Mouse (Mus musculus) layer of hippocampus, adult 2 months (tissue): ENCODE measurements around the gene Pwwp2b. TPM values are rescaled to one million over a fixed set of nuclear protein-coding genes. Genes with fewer than 3 reads are reported as not detected.
A peak's percentile ranks its signal among the peaks of the same experiment; 100 is the strongest.

Experiments used
- DNase-seq, 2 experiments: peaks; one replicate each; pipeline ENCODE4 v3.0.0; 2022; ENCODE audit warnings: low spot score in 2 of 2
- H3K27ac ChIP-seq: fragments of 200-600 bp; 2 replicates; pipeline ENCODE4 v1.8.1; 2022
- H3K4me3 ChIP-seq: fragments of 200-600 bp; 2 replicates; pipeline ENCODE4 v1.8.1; 2022; ENCODE audit warnings: mild to moderate bottlenecking
- CTCF ChIP-seq: fragments of 200-600 bp; conservative IDR thresholded peaks from 2 replicates; pipeline ENCODE4 v1.8.1; 2022; ENCODE audit warnings: antibody characterized with exemption, mild to moderate bottlenecking, moderate library complexity
- total RNA-seq, 2 experiments: library from RNA; stranded (reverse); gene quantifications; 2 replicates each; pipeline ENCODE4 v1.2.3; 2021

Pwwp2b gene
- total RNA-seq, 2 experiments from 2014 or later = 35.0 to 37.6 TPM

- H3K27ac ChIP-seq = no peak overlapping the region
- no peak overlapping the region for H3K4me3 ChIP-seq
- DNase-seq = no peak
- TF ChIP-seq CTCF = no peak
Measured at GRCm38 (mm10) chr7:139300423-139300822, 52.1 kb downstream of the Pwwp2b start.

DNA sequence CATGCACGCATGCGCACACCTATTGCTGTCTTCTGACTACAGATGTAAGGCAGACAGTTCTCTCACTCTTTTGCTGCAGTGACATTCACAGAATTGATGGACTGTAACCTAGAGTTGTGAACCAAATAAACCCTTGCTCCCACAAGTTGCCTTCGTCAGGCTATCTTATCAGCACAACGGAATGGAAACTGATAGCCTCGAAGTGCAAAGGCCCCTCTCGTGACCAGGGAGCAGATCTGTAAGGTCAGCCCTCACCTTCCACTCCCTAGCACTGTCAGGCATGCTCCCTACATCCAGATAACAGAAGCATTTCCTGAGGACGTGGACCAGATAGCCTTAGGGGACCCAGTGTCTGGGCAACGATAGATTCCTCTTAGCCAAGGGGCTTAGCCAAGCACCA is 53.2 kb downstream of the Pwwp2b start:
- DNase-seq = no peak
- H3K27ac ChIP-seq = no peak overlapping the region
- H3K4me3 ChIP-seq = no peak overlapping the region
- TF ChIP-seq CTCF = no peak

GRCm38 (mm10) chr7:139302314-139302713 is 54.0 kb downstream of the Pwwp2b start:
- TF ChIP-seq CTCF = no peak
- DNase-seq = no peak
- Histone ChIP-seq H3K27ac (no peak overlapping the region), H3K4me3 (no peak overlapping the region)

- Histone ChIP-seq H3K4me3 (no peak overlapping the region), H3K27ac (no peak overlapping the region)
- TF ChIP-seq CTCF = peak; percentile 99
- peak; percentile 84 to 95 for DNase-seq
Measured at GRCm38 (mm10) chr7:139303280-139304011, 55.2 kb downstream of the Pwwp2b start.

- H3K27ac ChIP-seq = no peak overlapping the region
- no peak for DNase-seq
- H3K4me3 ChIP-seq = no peak overlapping the region
- no peak for TF ChIP-seq CTCF
Measured at GRCm38 (mm10) chr7:139304322-139304721, 56.0 kb downstream of the Pwwp2b start.

DNA sequence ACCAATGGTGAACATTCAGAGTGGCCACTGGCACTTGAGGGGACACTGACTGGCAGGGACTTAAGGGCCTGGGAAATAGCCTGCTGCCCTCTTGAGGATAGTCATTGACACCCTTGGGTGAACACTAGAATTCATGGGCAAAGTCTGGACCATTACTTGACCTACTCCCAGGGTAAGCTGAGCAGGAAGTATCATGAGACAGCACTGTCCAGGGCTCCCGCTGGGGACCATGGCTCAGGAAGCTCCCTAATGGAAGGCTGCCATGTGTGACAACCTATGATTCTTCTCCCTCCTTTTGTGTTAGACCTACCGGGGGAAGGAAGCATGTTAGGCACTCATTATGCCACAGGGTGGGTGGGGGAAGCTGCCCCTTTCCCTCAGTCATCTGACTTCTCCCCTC is 58.8 kb downstream of the Pwwp2b start:
- DNase-seq = no peak
- no peak for TF ChIP-seq CTCF
- Histone ChIP-seq H3K4me3 (no peak overlapping the region), H3K27ac (no peak overlapping the region)

GRCm38 (mm10) chr7:139308140-139308895 is 60.0 kb downstream of the Pwwp2b start:
- Histone ChIP-seq H3K27ac (no peak overlapping the region), H3K4me3 (no peak overlapping the region)
- DNase-seq = no peak
- TF ChIP-seq CTCF = peak; percentile 64

- no peak overlapping the region for H3K4me3 ChIP-seq
- no peak for TF ChIP-seq CTCF
Measured at GRCm38 (mm10) chr7:139309106-139309505, 60.8 kb downstream of the Pwwp2b start.

DNA sequence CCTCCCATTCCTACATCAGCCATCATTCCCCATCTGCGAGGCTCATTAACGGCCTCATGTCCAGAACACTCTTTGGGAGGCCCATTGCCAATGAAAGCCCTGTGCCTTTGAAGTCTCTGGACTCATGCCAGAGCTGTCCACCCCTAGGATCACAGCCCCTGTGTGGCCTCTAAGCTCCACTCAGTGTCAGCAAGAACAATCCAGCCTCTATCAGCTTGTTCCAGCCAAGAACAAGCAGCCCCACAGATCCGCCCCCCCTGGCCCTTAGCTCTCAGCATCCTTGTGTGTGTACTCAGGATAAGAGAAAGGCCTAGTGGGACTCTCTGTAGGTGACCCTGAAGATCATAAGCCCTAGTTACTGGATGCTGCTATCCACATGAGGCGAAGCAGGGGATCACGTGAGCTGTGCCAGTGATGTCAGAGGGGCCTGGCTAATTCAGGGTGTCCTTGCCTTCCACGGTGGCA is 62.2 kb downstream of the Pwwp2b start:
- Histone ChIP-seq H3K27ac (no peak overlapping the region), H3K4me3 (no peak overlapping the region)
- DNase-seq = no peak
- TF ChIP-seq CTCF = no peak

More at GRCm38 (mm10) chr7:139309106-139309505, 60.8 kb downstream of the Pwwp2b start:
- no peak for DNase-seq
- no peak overlapping the region for H3K27ac ChIP-seq

DNA sequence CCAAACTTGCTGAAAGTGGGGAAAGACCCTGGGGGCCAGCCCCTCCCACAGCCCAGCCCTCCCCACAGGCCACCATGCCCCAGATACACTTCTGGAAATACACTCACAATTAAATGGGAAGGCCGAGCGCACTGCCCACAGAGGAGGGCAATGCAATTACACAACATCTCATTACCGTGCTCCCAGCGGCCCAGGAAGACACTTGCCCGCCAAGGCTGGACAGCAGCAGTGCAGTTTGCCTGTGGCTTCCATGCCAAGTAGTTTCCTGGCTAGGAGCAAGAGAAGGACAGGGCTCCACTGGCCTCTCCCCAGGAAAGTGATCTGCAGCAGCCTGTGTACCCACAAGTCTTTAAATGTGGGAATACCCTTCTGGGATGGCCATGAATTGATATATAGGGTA is 64.4 kb downstream of the Pwwp2b start:
- H3K27ac ChIP-seq = no peak overlapping the region
- no peak overlapping the region for H3K4me3 ChIP-seq
- DNase-seq = peak in 1 of 2 experiments; percentile 37
- TF ChIP-seq CTCF = no peak

DNA sequence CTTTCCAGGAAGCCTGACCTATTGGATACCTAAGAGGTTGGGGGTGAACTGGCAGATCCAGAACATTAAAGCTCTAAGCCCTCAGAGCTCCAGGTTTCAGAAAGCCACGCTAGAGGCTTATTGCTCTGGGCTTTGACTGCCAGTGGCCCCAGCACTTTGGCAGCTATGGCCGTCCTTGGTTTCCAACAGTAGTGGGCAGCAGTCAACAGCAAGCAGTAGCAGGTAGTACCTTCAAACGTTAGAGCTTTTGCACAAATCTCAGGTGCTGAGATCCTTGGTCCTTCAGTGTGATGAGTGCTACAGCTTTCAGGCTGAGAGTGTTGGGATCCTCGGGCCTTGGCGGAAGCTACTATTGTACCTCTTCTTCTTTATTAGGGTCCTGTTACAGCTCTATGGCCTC is 65.1 kb downstream of the Pwwp2b start:
- no peak for TF ChIP-seq CTCF

GRCm38 (mm10) chr7:139314716-139315115 is 66.4 kb downstream of the Pwwp2b start:
- no peak for TF ChIP-seq CTCF
- DNase-seq = no peak
- Histone ChIP-seq H3K4me3 (no peak overlapping the region), H3K27ac (no peak overlapping the region)

More for the DNA sequence above, 65.1 kb downstream of the Pwwp2b start:
- Histone ChIP-seq H3K27ac (no peak overlapping the region), H3K4me3 (no peak overlapping the region)
- DNase-seq = no peak

GRCm38 (mm10) chr7:139319006-139319411 is 70.7 kb downstream of the Pwwp2b start:
- Histone ChIP-seq H3K27ac (peak overlapping the region; percentile 61), H3K4me3 (no peak overlapping the region)
- no peak for TF ChIP-seq CTCF
- DNase-seq = peak; percentile 27 to 65

Other genes starting within 250 kb of the Pwwp2b start
- gene Dpysl4, start 162.5 kb upstream of the Pwwp2b start, total RNA-seq = 10 to 100 TPM; 51.5 to 52.0 TPM
- 1 to 10 TPM; 6.8 to 6.9 TPM for gene Lrrc27, start 35.5 kb upstream of the Pwwp2b start, total RNA-seq
- 100 to 1,000 TPM; 102 to 105 TPM for gene Stk32c, start 35.2 kb upstream of the Pwwp2b start, total RNA-seq
- gene Inpp5a, start 140.6 kb downstream of the Pwwp2b start, total RNA-seq = 10 to 100 TPM; 39.2 to 41.1 TPM